Mouse (Mus musculus): ENCODE data around the gene Aplnr. TPM values are rescaled to one million over a fixed set of nuclear protein-coding genes. Genes with fewer than 3 reads are reported as not detected.

Gene Aplnr
- total and polyA plus RNA-seq, 3 experiments, result not detected

DNA sequence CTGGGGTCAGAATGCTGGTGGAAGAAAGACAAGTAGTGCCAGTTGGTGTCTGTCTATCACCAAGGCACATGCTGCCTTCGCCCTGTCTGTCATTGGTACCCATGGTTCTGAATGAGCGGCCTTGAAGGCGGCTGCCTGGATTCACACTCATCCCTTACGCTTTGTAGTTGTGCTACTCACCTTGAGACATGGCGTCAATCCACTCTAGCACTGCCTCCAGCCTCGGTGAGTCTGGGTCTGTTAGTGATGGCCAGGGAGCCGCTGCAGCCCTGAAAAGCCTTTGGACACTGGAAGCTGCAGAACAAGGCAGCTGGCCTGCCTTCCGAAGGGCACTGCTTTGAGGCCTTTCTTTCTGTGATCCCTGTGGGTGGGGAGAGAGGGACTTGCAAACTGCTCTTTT lies 32.8 kb upstream of the Aplnr start:
- in situ Hi-C loops (cut with MboI; ENCODE audit: low pct_ligation_motif_present, low pct_unique_long_range_greater_than_20kb, low sequenced_read_pairs), result no loop called here
- no peak overlapping the region for H3K4me3 ChIP-seq (replicated peaks in 1 of 3; ENCODE audit: low read depth in 2 of 3, low read length in 2 of 3, poor library complexity in 1 of 3)
- dilution Hi-C loops (cut with MboI; ENCODE audit: extremely low pct_ligation_motif_present, extremely low pct_unique_long_range_greater_than_20kb, low sequenced_read_pairs), result no loop called here
- DNase-seq (ENCODE audit: extremely low read depth), result no peak
- H3K27me3 ChIP-seq (replicated peaks), result no peaks in the 10 kb centered on the region
- no peak overlapping the region for H3K27ac ChIP-seq (ENCODE audit: insufficient read depth, low read depth)
- H3K9ac ChIP-seq (ENCODE audit: insufficient read depth, low read depth), result no peak overlapping the region
- TF ChIP-seq RAD21 (IDR thresholded peaks at IDR 0.05; ENCODE audit: low read depth, low read length) (no peak), E2F4 (IDR thresholded peaks at IDR 0.05; ENCODE audit: insufficient replicate concordance, low read depth, low read length) (no peak), RCOR1 (conservative IDR thresholded peaks at IDR 0.05; ENCODE audit: low read depth, low read length) (no peak), ETS1 (conservative IDR thresholded peaks at IDR 0.05; ENCODE audit: low read depth, low read length) (no peak), BHLHE40 (IDR thresholded peaks at IDR 0.05; ENCODE audit: low read depth, low read length) (no peak), TCF12 (IDR thresholded peaks at IDR 0.05; ENCODE audit: low read depth, low read length) (no peak), TBP (conservative IDR thresholded peaks at IDR 0.05; ENCODE audit: low read depth, low read length) (no peak), PAX5 (IDR thresholded peaks at IDR 0.05; ENCODE audit: low read length) (no peak), POLR2AphosphoS2 (IDR thresholded peaks at IDR 0.05; ENCODE audit: low read depth, low read length) (no peak), UBTF (IDR thresholded peaks at IDR 0.05; ENCODE audit: low read depth, low read length) (no peak), ZC3H11A (IDR thresholded peaks at IDR 0.05; ENCODE audit: low read depth, low read length) (no peak), JUND (conservative IDR thresholded peaks at IDR 0.05; ENCODE audit: low read depth, low read length) (no peak), SIN3A (IDR thresholded peaks at IDR 0.05; ENCODE audit: low read length) (no peak), POLR2A (IDR thresholded peaks at IDR 0.05; ENCODE audit: low read depth, low read length) (no peak)
- no peak overlapping the region for H3K4me2 ChIP-seq (ENCODE audit: insufficient read depth, low read depth, poor library complexity, severe bottlenecking)
- H3K79me2 ChIP-seq (replicated peaks; ENCODE audit: control insufficient read depth, extremely low read depth, insufficient read depth, poor library complexity, severe bottlenecking), result no peaks in the 10 kb centered on the region
- peaks cover 0 to 19% of the 10 kb centered on the region in 2 experiments; a peak in 2 of 4 replicates for H3K4me1 ChIP-seq (ENCODE audit: control insufficient read depth in 1 of 2, insufficient read depth in 2 of 2)
- H3K36me3 ChIP-seq (replicated peaks in 1 of 2; ENCODE audit: control insufficient read depth in 1 of 2, insufficient read depth in 1 of 2, low read length in 1 of 2), result no peaks in the 10 kb centered on the region
- no peaks in the 10 kb centered on the region for H3K9me3 ChIP-seq (replicated peaks; ENCODE audit: low read length)

DNA sequence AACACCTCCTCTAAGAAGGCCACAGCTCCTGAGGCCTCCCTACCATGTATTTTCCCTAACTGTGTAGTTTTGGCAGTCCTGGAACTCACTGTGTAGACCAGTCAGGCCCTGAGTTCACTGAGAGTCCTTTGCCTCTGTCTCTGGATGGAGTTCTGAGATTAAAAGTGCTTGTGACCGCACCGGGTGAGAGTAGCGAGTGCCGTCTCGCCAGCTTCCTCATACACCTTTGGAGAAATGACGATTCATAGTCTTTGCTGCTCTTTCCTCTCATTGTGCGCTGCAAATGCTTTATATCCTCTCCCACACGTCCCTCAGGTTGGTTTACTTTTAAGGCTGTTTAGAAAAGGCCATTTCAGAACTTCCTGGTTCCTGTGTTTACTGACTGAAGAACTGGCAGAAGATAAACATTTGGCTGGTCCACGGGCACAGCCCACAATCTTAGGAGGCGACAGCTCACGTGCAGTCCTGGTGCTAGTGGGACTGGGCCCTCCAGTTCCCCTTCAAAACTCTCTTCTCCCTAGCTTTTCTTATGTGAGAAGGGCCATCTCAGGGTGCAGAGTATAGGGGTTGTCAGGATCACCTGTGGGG lies 30.5 kb upstream of the Aplnr start:
- TF ChIP-seq CHD1 (IDR thresholded peaks at IDR 0.05; ENCODE audit: low read depth, low read length) (no peak), PAX5 (IDR thresholded peaks at IDR 0.05; ENCODE audit: low read length) (no peak), USF1 (IDR thresholded peaks at IDR 0.05; ENCODE audit: low read depth, low read length) (no peak), SMC3 (IDR thresholded peaks at IDR 0.05; ENCODE audit: low read depth, low read length) (no peak), MEF2A (IDR thresholded peaks at IDR 0.05; ENCODE audit: borderline replicate concordance, low read depth, low read length) (no peak), JUN (IDR thresholded peaks at IDR 0.05; ENCODE audit: insufficient read depth, low read depth, low read length) (no peak), ZKSCAN1 (IDR thresholded peaks at IDR 0.05; ENCODE audit: borderline replicate concordance, low read depth, low read length) (no peak), MYC (IDR thresholded peaks at IDR 0.05; ENCODE audit: low read depth, low read length) (no peak)

More for the DNA sequence above, 30.5 kb upstream of the Aplnr start:
- Histone ChIP-seq H3K4me3 (replicated peaks in 1 of 3; ENCODE audit: low read depth in 2 of 3, low read length in 2 of 3, poor library complexity in 1 of 3) (no peak overlapping the region), H3K9me3 (replicated peaks; ENCODE audit: low read length) (no peaks in the 10 kb centered on the region), H3K79me2 (replicated peaks; ENCODE audit: control insufficient read depth, extremely low read depth, insufficient read depth, poor library complexity, severe bottlenecking) (no peaks in the 10 kb centered on the region), H3K4me2 (ENCODE audit: insufficient read depth, low read depth, poor library complexity, severe bottlenecking) (no peak overlapping the region), H3K9ac (ENCODE audit: insufficient read depth, low read depth) (no peak overlapping the region), H3K4me1 (ENCODE audit: control insufficient read depth in 1 of 2, insufficient read depth in 2 of 2) (peaks cover 0 to 19% of the 10 kb centered on the region in 2 experiments; a peak in 2 of 4 replicates), H3K27ac (ENCODE audit: insufficient read depth, low read depth) (no peak overlapping the region), H3K27me3 (replicated peaks) (no peaks in the 10 kb centered on the region), H3K36me3 (replicated peaks in 1 of 2; ENCODE audit: control insufficient read depth in 1 of 2, insufficient read depth in 1 of 2, low read length in 1 of 2) (no peaks in the 10 kb centered on the region)
- dilution Hi-C loops (cut with MboI; ENCODE audit: extremely low pct_ligation_motif_present, extremely low pct_unique_long_range_greater_than_20kb, low sequenced_read_pairs), result no loop called here
- DNase-seq (ENCODE audit: extremely low read depth), result no peak
- in situ Hi-C loops (cut with MboI; ENCODE audit: low pct_ligation_motif_present, low pct_unique_long_range_greater_than_20kb, low sequenced_read_pairs), result no loop called here
